Mouse (Mus musculus): ENCODE results near the gene Ndufs3. TPM values are rescaled to one million over a fixed set of nuclear protein-coding genes. Genes with fewer than 3 reads are reported as not detected.
A peak's percentile ranks its signal among the peaks of the same experiment; 100 is the strongest.

The Ndufs3 gene
- 1,000 to 10,000 TPM in 1 of 2 experiments, 100 to 1,000 TPM in 1; 874 to 1,007 TPM for total RNA-seq (2021)
- long read RNA-seq, experiment 1, transcript Ndufs3-201 (7 exons, 1,046 nt) = major isoform, 1,018 of 1,040 reads
- long read RNA-seq, experiment 1, partial matches to known transcripts = 9 of 1,040 reads
- long read RNA-seq, experiment 1, other reads (novel, unspliced or antisense) = 12 of 1,040 reads
- long read RNA-seq, experiment 2, transcript Ndufs3-201 (7 exons, 1,046 nt) = major isoform, 659 of 679 reads
- long read RNA-seq, experiment 2, partial matches to known transcripts = 3 of 679 reads
- long read RNA-seq, experiment 2, other reads (novel, unspliced or antisense) = 16 of 679 reads

DNA sequence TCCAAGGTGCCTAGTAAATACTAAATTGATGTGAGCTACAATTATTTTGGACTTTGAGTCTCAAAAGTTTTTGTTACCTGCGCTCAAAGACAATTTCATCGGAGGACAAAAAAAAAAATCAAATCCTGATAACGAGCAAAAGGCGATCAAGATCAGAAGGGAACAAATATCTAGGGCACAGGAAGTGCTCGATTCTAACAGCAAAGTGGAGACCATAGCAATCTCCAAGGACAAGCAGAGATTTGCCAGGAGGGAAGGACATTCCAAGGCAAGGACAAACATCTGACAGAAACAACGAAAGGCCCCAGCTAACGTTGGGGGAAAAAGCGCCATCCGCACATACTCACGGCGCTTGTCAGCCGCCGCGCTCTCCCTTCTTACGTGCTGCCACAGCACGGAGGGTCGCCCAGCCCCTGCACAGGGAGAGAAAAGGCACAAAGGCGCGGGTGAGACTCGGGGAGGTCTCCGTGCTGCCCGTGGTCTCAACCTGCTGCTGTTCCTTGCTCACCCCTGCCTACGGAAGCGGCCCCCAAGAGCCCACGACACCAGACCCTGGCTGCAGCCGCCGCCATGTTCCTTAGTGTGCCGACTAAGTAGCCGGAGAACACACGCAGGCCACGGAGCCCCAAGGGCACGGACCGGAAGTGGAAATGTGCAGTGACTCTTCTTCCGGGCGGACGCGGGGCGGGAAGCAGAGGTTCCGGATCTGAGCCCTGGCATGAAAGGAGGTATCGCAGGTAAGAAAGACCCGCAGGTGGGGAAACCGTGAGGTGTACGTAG lies at the start of gene Ndufs3, which contains the start of gene Kbtbd4:
Gene Ndufs3, minus strand, starts transcription at position 752 of the 780 bp plus-strand sequence.
Gene Kbtbd4, plus strand, starts transcription at position 665 of the 780 bp plus-strand sequence.
- peak; percentile 90 to 93 for DNase-seq

DNA sequence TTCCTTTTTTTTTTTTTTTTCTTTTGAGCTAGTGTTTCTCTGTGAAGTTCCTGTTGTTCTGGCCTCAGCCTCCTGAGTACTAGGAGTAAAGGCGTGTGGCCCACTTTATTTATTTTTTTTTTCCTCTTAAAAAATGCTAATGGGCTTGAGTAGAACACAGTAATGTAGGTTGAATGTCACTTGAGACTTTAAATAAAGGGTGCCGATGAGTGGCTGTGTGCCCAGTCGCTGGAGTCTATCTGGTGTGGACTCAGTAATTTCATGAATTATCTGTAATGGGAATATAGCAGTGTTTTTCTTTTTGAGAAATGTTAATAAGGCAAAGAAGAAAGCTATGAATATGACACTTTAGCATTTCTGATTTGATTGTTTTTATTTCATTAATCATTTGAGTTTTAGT lies 48.8 kb upstream of the Ndufs3 start:
- DNase-seq = no peak

GRCm38 (mm10) chr2:90950582-90951194 lies 46.1 kb upstream of the Ndufs3 start:
- DNase-seq = no peak

- DNase-seq = no peak
Observed at GRCm38 (mm10) chr2:90950149-90950548, 45.5 kb upstream of the Ndufs3 start.

- no peak for DNase-seq
Observed at GRCm38 (mm10) chr2:90941744-90942143, 37.1 kb upstream of the Ndufs3 start.

DNA sequence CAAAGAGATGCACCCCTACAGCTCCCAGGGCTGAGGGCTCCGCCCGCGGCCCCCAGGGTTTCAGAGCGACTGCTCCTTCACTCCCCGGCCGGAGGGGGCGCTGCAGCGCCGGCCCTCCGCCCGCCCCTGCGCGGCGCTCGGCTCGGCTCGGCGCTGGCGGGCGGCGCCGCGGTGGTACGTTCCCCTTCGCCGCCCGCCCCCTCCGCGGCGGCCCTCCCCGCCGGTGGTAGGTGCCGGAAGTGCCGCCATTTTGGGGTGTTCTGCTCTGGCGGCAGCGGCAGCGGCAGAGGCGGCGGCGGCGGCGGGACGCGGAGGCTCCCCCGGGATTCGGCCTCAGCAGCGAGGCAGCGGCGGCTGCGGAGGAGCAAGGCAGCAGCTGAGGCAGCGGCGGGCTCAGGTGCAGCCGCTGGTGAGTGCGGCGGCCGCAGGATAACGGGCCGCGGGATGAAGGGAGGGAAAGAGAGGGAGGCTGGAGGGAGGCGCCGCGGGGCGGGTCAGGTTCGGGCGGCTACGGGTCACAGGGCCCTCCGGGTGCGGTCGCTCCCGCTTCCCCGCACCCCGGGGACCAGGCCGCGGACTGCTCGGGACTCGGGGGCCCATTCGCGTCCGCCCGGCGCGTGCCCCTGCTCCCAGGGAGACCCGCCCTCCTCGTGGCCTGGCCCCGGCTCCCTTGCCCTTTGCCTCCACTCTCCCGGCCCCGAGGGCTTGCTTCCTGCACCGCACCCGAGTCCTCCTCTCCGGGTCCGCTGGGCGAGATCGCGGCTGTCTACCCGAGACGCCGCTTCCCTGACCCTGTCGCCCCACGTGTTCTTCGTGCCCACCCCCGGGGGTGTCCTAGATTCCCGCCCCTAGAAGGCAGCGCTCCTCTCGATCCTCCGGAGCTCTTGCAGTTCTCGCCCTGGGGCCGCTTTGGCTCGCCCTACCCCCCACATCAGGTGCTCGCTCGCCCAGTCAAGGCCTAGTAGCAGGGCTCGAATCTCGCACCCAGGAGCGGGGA lies 35.9 kb upstream of the Ndufs3 start, which contains the start of gene Celf1:
Gene Celf1, plus strand, starts transcription at position 150 of the 997 bp plus-strand sequence.
- DNase-seq = peak; percentile 85 to 90

GRCm38 (mm10) chr2:90939750-90940149 lies 35.1 kb upstream of the Ndufs3 start:
- peak in 1 of 2 experiments; percentile 14 for DNase-seq

- no peak for DNase-seq
Observed at GRCm38 (mm10) chr2:90938362-90938761, 33.7 kb upstream of the Ndufs3 start.

- no peak for DNase-seq
Observed at GRCm38 (mm10) chr2:90932273-90932672, 27.6 kb upstream of the Ndufs3 start.

- no peak for DNase-seq
Observed at GRCm38 (mm10) chr2:90931829-90932228, 27.2 kb upstream of the Ndufs3 start.

- DNase-seq = no peak
Observed at GRCm38 (mm10) chr2:90928566-90928965, 23.9 kb upstream of the Ndufs3 start.

- no peak for DNase-seq
Observed at GRCm38 (mm10) chr2:90922636-90923035, 18.0 kb upstream of the Ndufs3 start.

GRCm38 (mm10) chr2:90921178-90921577 lies 16.6 kb upstream of the Ndufs3 start:
- no peak for DNase-seq

- DNase-seq = no peak
Observed at GRCm38 (mm10) chr2:90917999-90918698, 13.5 kb upstream of the Ndufs3 start.

GRCm38 (mm10) chr2:90917233-90917998 lies 12.8 kb upstream of the Ndufs3 start:
- peak; percentile 78 to 80 for DNase-seq

GRCm38 (mm10) chr2:90916560-90917232 lies 12.1 kb upstream of the Ndufs3 start:
- no peak for DNase-seq

- DNase-seq = no peak
Observed at GRCm38 (mm10) chr2:90915516-90915915, 10.9 kb upstream of the Ndufs3 start.

GRCm38 (mm10) chr2:90913671-90914070 lies 9.0 kb upstream of the Ndufs3 start:
- peak; percentile 48 to 49 for DNase-seq

GRCm38 (mm10) chr2:90911668-90912067 lies 7.0 kb upstream of the Ndufs3 start:
- DNase-seq = no peak

Measured in heart, adult 18-20 months (tissue).